Mouse (Mus musculus): ENCODE measurements around the gene Arl13b.

Gene Arl13b

DNA sequence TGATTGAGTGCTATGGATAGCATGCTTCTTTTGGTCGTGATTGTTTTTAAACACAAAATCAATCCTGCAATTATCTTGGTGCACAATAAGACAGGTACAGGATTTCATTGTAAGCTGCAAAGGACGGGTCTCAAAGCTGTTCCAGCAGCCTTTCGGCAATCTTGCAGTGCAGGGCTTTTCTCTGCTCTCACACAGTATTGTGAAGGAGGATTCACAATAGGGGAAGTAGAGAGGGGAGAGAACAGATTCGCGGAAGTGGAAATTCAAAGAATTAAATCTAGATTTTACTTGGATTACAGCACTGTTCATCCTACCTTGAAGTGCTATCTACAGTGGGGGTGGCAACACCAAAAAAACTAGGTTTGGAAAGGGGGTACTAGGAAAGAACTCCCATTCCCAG is 33.0 kb downstream of the Arl13b start:
- no peak for DNase-seq

GRCm38 (mm10) chr16:62810855-62811254 is 36.0 kb downstream of the Arl13b start:
- DNase-seq, result no peak

GRCm38 (mm10) chr16:62807249-62807979 is 39.4 kb downstream of the Arl13b start:
- no peak for DNase-seq

DNA sequence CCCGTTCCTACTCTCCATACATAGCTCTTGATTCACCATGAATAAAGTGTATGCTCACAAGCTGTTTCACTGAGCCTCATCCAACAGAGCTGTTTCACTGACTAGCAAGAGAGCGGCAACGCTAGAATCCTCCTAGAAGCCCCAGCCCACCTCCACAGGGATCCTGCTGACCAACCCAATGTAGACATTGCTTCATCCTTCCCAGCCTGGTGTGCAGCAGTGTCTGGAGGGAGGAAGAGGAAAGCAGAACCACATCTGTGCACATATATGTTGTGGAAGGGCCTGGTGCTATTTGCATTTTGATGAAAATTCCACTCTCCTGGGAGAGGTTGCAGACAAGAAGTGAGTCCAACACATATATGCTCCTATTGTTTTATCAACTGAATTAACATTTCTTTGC is 42.2 kb downstream of the Arl13b start:
- no peak for DNase-seq

DNA sequence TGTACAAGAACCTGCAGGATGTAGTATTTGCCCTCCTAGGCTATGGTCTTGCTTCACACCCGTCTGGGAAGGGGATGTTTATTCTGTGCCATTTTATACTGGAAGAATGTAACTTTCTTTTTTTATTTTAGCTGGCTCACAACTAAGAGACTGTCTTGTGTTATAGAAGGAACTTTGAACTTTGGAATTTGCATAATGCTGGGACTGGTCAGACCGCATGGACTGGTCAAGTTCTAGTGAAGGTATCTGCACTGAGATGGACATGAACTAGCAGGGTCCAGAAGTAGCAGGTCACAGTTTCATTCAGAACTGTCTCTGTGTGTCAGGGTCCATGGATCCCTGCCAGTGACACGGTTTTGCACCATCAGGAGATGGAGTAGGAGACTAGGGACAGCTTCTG is 47.0 kb downstream of the Arl13b start:
- no peak for DNase-seq

DNA sequence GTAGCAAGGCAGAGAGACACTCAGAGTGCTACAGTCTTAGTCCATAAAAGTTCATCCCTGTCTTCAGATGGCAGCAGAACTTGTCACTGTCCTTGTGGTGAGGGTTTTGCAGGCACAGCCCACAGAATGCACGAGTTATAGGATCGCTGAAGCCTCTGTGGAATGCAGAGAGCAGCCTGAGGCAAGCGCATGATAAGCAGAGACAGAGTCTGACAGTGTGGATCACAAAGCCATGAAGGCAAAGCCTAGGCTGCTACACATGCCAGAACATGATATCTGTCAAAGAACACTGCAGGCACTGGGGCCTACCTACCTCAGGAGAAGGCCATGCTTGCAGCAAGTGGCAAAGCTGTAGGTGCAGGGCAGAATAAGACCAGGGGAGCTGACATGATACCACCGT is 47.4 kb downstream of the Arl13b start:
- no peak for DNase-seq

DNA sequence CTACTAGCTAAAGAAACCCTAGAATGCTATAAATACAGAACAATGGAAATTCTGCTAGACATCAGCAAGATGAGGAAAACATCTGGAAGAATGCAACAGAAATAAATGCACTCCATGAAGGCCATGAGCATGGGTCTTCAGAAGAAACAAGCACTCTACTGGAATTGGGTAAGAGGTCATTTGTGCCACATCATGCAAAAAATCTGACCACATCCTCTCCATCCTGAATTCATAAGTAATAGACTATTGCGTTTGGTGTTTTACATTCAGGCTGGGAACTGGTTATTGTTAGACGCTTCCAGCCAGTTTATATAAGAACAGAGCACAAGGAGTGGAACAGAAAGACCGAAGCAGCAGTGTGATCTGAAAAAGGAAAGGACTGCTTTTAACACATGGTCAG is 48.0 kb downstream of the Arl13b start:
- DNase-seq, result no peak

DNA sequence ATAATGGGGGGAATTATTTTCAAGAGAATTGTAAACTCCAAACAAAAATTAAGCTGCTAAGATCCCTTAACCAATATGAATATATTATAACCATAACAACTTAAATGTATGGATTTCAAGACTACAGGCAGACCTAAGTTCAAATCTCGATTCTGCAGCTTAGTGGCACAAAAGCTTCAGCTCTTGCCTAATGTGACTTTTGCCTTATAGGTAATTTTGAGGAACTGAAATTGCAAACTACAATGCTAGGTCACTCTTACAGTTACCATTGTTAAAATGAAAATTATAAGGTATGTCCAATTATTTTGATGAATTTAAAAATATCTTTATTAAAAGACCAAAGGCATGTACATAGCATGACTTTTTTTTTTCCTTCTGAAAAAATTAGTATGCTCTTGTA is 50.2 kb downstream of the Arl13b start:
- DNase-seq, result no peak

DNA sequence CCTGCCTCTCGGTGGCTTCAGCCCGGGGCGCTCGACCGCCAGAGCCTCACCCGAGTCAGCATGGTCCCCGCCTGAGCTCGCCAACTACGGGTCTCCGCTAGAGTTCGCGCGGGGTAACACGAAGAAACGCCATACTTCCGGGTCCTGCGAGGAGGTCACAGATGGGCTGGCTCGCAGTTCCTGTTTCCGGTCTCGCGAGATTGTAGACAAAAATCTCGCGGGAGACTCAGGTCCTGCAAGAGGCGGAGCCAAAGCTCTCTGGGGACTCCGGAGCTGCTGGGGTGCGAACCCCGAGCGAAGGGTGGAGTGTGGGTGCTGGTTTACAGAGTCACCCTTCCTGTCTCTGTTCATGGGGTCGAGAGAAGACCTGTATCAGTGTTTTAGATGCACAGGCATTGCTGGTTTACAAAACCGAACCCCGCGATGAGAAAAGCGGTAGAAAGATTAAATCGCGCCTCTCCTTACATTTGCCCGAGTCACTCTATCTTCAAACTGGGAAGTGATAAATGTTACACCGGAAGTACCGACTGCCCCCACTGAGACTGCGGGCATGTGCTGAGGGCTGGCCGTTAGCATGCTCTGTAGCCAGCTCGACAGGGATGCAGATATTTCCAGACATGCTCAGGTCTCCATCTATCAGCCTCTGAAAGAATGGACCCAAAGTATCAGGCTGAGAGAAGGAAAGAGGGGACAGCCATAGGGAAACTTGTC is 60.1 kb downstream of the Arl13b start, which contains the start of gene Nsun3:
Gene Nsun3, minus strand, starts transcription at position 198 of the 711 bp plus-strand sequence.
- DNase-seq, result peak; percentile 78

- DNase-seq, result no peak
Measured at GRCm38 (mm10) chr16:62782229-62782628, 64.6 kb downstream of the Arl13b start.

DNA sequence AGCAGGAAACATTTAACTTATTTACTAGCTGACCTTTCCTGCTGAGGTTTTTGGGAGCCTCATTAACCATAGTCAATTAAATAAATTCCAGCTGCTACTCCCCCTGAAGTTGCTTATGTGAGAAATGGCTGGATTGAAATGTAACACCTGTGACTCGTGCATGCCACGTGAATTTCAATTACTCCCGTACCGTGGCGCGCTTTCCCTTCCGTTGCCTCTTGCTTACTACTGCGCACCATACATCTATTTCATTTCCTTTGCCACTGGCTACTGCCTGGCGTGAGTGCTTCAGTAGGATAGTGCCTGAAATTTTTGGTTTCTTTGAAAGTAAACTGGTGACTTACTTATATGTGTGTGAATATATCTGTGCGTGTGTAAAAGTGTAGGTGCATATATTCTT is 68.6 kb downstream of the Arl13b start:
- DNase-seq, result no peak

DNA sequence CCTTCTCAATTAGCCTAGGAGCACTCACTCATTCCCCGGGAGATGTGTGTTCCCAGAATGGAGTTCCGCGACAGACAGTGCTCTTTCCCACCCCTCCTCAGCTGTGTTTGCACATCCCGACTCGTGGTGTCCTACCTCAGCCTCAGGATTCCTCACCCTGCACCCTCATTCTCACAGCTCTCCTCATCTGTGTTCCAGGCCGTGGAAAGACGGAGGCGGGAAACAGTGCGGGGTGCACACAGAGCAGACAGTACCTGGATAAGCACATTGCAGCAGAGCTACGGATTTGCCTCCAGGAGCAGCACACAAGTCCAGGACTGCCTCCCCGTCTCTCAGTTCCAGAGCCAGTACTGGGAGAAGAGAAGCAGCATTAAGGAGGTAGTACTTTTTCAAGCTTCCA is 70.8 kb downstream of the Arl13b start:
- DNase-seq, result no peak

DNA sequence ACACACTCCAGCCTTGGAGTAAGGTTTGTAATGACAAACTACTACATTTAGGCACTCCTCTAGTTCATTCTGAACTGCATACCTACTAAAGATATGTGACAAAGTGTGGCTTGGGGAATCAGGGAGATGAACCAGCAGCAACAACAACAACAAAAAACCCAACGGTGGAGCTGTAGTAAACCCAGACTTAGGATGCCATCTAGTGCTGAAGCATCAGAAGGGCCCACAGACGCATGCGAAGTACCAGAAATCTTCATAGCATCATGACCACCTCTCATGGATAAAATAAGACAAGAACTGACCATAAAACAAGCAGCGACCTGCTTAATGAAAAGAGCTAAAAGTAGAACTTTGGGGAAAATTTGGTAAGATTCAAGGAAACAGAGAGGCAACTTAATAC is 73.4 kb downstream of the Arl13b start:
- DNase-seq, result no peak

GRCm38 (mm10) chr16:62758340-62758739 is 88.5 kb downstream of the Arl13b start:
- no peak for DNase-seq

DNA sequence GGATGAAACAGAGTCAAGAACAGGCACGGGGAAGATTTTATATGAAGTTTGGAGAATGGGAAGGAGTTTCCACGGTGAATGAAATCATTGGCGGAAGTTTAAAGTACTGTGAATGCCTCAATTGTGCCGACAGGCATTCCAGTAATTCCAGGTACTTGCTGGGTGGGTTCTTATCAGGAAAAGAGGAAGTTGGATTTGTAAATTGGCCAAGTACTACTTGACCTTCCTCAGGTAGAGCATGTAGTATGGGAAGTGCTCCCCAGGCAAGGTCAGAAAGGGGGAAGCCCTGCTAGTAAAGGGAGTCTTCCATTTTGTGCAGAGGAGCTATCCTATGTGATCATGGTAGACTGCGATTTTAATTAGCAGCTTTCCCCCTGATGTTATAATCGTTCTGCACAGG is 91.5 kb downstream of the Arl13b start:
- DNase-seq, result no peak

GRCm38 (mm10) chr16:62753597-62753996 is 93.2 kb downstream of the Arl13b start:
- no peak for DNase-seq

DNA sequence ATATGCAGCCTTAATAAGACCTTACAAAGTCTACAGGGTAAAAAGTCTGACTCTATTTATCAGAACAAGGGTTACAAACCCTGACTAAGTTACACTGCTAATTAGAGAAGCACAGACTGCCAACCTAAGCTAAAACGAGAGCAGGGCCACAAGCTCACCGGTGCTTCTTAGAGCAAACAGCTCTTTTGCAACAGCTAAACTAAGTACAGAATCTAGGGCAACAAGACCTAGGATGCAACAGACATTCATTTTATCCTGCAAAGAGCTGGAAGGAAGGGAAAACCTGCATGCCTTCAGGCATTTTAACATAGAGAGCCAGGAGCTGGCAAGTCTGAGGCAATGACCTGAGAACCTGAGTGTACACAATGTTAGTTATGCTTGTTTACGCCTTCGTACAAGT is 93.8 kb downstream of the Arl13b start:
- DNase-seq, result no peak

- no peak for DNase-seq
Measured at GRCm38 (mm10) chr16:62745875-62746274, 101.0 kb downstream of the Arl13b start.
